Mouse (Mus musculus): Measurements from ENCODE around the gene Rps2. TPM values are rescaled to one million over a fixed set of nuclear protein-coding genes. Genes with fewer than 3 reads are reported as not detected.

The Rps2 gene
- polyA plus RNA-seq, 1 experiment from 2014 or later: 1,576 TPM

DNA sequence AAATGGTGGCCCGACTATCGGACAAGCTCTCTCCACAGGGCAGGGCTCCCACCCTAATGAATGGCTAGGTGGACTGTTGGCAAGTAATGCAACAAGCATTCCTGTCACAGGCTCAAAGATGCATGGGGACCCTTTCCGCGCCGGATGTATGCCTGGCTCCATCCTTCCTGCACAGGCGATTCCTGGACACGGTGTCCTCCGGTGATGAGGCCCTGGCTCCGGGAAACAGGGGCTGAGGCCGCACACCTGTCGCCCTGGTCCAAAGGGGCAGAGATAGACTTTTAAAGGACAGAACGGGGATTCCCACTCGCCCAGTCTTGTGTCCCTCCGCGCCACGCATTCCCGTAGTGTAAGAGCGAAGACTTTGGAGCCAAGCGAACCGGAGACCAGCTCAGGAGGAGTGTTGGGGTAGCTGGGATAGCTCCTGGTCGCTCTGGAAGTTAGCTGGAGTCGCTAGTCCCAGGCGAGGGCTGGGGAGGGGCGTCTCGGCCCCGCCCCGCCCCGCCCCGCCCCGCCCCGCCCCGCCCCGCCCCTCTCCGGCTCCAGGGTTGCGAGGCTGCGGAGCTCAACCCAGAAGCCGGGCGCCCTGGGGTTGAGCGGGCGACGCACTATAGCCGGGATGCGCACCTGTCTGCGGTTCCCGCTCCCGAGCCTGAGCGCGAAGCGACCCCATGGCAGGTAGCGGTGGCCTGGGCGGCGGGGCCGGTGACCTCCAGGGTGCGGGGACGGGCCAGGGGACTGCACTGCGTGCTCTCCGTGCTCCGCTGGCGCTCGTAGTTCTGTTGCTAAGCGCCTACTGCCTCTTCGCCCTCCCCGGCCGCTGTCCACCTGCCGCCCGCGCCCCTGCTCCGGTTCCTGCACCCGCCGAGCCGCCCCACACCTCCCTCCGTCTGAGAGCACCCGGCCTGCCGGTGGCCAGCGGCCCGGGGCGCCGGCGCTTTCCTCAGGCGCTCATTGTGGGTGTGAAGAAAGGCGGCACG is 34.8 kb downstream of the Rps2 start, which contains the start of gene Hs3st6:
TSS of gene Hs3st6 (plus strand) at position 574 of the 980 bp plus-strand sequence.
- peak within 1 kb of the TSS; percentile 43; the same call in 1 of the 2 replicates for H3K9ac ChIP-seq
- ATAC-seq (ENCODE audit: borderline replicate concordance, extremely low read depth, low FRiP score, low TSS enrichment): peak; percentile 87
- WGBS: under 1% methylated on average over 80 of the region's 82 CpGs

DNA sequence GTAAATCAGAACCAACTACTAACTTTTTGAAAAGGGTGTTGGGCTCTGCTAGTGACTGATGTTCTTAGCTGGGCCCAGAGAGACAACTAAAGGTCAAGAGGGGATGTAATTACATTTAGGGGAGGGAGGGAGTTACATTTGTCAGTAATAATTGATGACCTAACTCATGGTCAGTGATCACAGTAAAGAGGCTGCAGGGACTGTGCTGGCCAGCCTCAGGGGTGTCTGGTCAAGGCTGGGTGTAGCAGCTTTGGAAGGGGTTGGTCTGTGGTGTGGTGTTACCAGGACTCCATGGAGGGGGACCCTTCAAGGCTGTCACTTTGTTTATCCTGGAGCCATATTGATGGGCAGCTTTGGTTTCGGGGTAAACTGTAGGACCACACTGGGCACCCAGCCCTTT is 39.5 kb downstream of the Rps2 start:
- Histone ChIP-seq H3K27ac (no peak overlapping the region), H3K4me3 (no peak overlapping the region), H3K9ac (no peak overlapping the region), H3K9me3 (no peaks in the 10 kb centered on the region), H3K27me3 (peaks cover 33% of the 10 kb centered on the region), H3K4me1 (peaks cover 10% of the 10 kb centered on the region; the same call in 1 of the 2 replicates), H3K4me2 (no peak overlapping the region), H3K36me3 (no peaks in the 10 kb centered on the region)
- no peak for ATAC-seq (ENCODE audit: borderline replicate concordance, extremely low read depth, low FRiP score, low TSS enrichment)
- WGBS: 79% methylated on average over 1 of the region's 1 CpGs

More for the DNA sequence above, 34.8 kb downstream of the Rps2 start, which contains the start of gene Hs3st6:
- Histone ChIP-seq H3K36me3 (no peaks in the 10 kb centered on the region), H3K4me2 (peak within 1 kb of the TSS; percentile 97), H3K27me3 (peaks cover 70% of the 10 kb centered on the region), H3K4me1 (peaks cover 13% of the 10 kb centered on the region; the same call in 1 of the 2 replicates), H3K4me3 (peak within 1 kb of the TSS; percentile 54), H3K27ac (no peak within 1 kb of the TSS), H3K9me3 (no peaks in the 10 kb centered on the region)

DNA sequence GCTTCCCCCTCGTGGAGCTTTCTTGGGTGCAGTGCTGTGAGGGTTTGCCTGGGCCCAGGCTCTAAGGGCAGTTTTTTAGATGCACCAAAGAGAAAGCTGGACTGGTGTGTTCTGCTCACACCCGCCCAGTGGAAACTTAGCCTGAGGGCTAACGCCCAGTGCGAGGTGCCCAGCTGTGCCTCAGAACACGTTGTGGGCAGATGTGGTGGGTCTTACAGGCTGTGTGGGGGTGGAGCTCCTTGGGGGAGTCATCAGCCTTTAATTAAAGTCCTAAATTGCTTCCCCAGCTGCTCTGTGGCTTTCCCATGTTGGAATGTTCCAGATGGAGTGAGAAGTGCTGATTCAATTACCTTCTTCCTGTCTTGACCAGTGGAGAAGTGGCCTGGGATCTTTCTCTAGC is 43.2 kb downstream of the Rps2 start:
- Histone ChIP-seq H3K27ac (no peak overlapping the region), H3K9me3 (no peaks in the 10 kb centered on the region), H3K4me1 (peaks cover 7% of the 10 kb centered on the region; the same call in 1 of the 2 replicates), H3K27me3 (no peaks in the 10 kb centered on the region), H3K36me3 (no peaks in the 10 kb centered on the region), H3K9ac (no peak overlapping the region), H3K4me3 (no peak overlapping the region), H3K4me2 (no peak overlapping the region)
- WGBS: 59% methylated on average over 5 of the region's 5 CpGs
- no peak for ATAC-seq (ENCODE audit: borderline replicate concordance, extremely low read depth, low FRiP score, low TSS enrichment)

DNA sequence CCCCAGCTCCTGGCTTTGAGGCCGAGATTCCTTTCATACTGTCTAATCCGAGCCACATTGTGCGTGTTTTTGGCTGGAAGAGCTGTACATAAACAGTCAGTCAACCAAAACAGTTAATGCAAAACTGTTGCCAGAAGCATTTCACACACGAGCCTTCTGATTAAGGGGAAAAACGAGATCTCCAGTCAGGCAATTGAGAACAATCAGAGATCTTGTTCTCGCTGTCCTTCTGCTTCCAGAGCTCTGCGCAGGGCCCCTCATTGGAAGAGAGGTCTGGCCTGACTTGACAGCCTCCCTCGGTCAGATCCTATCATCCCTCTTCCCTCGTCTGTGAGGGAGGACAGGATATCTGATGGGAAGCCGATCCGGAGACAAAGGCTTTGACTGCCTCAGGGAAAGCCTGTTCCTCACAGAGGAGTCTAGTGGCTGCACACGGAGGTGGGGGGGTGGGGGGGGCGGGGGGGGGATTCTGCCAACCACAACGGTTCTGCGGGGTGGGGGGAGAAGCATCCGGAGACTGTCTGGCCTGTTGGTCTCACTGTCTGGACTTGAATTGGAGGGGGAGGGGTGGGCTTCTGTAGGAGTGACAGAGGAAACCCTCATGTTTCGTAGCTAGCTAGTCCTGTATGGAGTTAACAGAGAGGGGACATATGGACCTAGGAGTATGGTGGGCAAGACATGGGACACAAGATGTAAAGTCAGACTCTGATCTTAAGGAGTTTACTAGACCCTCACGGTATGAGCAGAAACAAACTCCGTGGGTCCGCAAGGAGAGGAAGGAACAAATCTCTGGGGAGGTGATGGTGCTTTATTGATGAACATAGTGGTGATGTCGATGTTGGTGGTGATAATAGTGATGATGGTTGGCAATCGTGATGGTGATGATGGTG is 47.3 kb downstream of the Rps2 start:
- no peak overlapping the region for H3K27ac ChIP-seq
- H3K9ac ChIP-seq: no peak overlapping the region
- no peaks in the 10 kb centered on the region for H3K9me3 ChIP-seq
- no peaks in the 10 kb centered on the region for H3K27me3 ChIP-seq
- ATAC-seq (ENCODE audit: borderline replicate concordance, extremely low read depth, low FRiP score, low TSS enrichment): peak; percentile 52; the same call in 1 of the 2 replicates
- 36% methylated on average over 22 of the region's 22 CpGs for WGBS
- H3K36me3 ChIP-seq: no peaks in the 10 kb centered on the region
- peaks cover 12% of the 10 kb centered on the region; the same call in 1 of the 2 replicates for H3K4me1 ChIP-seq
- no peak overlapping the region for H3K4me2 ChIP-seq
- no peak overlapping the region for H3K4me3 ChIP-seq

DNA sequence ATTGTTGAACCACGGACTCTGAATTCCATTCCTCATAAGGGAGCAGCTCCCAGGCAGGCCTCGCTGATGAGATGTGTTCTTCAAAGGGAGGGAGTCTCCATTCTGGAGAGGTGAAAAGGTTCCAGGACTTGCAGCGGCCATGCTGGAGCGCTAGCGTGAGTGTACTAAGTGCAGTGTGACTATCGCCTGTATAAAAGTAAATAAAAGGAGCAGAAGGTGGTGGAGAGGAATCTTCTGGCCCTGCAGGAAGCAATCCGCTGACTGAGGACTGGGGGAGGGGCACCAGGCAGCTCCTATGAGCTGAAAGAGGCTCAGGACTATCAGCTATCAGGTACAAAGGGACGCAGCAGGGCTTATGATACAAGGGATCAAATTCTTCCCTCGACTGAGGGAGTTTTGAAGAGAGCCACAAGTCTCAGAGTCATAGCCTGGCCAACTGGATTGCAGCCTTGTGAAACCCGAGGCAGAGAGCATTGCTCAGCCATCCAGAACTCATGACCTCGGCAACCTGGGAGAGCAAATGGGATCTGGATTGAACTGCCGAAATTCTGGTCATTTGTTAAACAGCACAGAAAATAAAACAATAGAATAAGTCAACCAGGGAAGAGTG is 48.5 kb downstream of the Rps2 start:
- H3K4me1 ChIP-seq: peaks cover 12% of the 10 kb centered on the region; the same call in 1 of the 2 replicates
- no peaks in the 10 kb centered on the region for H3K36me3 ChIP-seq
- WGBS: 18% methylated on average over 12 of the region's 12 CpGs
- no peaks in the 10 kb centered on the region for H3K27me3 ChIP-seq
- H3K27ac ChIP-seq: no peak overlapping the region
- H3K4me2 ChIP-seq: no peak overlapping the region
- no peak overlapping the region for H3K9ac ChIP-seq
- H3K4me3 ChIP-seq: no peak overlapping the region
- H3K9me3 ChIP-seq: no peaks in the 10 kb centered on the region
- ATAC-seq (ENCODE audit: borderline replicate concordance, extremely low read depth, low FRiP score, low TSS enrichment): no peak

DNA sequence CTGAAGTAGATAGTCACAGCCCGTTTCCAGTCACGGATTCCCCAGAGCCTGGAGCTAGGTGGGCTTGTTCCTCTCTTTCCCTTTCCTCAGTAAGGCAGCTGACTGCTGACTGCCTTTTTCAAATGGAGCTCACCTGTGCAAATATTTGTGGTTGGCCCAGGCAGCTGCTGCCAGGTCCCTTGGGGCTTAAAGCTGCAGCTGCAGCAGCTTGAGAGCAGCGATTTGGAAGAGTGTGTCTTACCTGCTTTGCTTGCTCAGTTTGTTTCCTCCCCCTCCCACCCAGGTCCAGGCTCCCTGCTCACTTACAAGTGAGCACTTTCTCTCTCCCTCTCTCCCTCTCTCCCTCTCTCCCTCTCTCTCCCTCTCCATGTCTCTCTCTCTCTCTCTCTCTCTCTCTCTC is 51.2 kb downstream of the Rps2 start:
- 26% methylated on average over 3 of the region's 3 CpGs for WGBS
- Histone ChIP-seq H3K27me3 (no peaks in the 10 kb centered on the region), H3K9ac (no peak overlapping the region), H3K4me3 (no peak overlapping the region), H3K36me3 (no peaks in the 10 kb centered on the region), H3K9me3 (no peaks in the 10 kb centered on the region), H3K4me2 (no peak overlapping the region), H3K4me1 (peaks cover 12% of the 10 kb centered on the region; the same call in 1 of the 2 replicates), H3K27ac (peak overlapping the region; percentile 25)
- ATAC-seq (ENCODE audit: borderline replicate concordance, extremely low read depth, low FRiP score, low TSS enrichment): no peak

Other genes starting within 250 kb of the Rps2 start
- gene E4f1, start 247.8 kb upstream of the Rps2 start, polyA plus RNA-seq (2015; fragmentation: Nextera tagmentation; extraction: Ambion mirVana): 26.0 and 35.4 TPM in 2 replicates
- gene Pgp, start 247.7 kb upstream of the Rps2 start, polyA plus RNA-seq (2015; fragmentation: Nextera tagmentation; extraction: Ambion mirVana): 56.2 and 57.4 TPM in 2 replicates
- gene Bricd5, start 244.2 kb upstream of the Rps2 start, polyA plus RNA-seq (2015; fragmentation: Nextera tagmentation; extraction: Ambion mirVana): not detected in 2 replicates
- 31.6 and 34.5 TPM in 2 replicates for gene Mlst8, start 239.0 kb upstream of the Rps2 start, polyA plus RNA-seq (2015; fragmentation: Nextera tagmentation; extraction: Ambion mirVana)
- gene Caskin1, start 229.5 kb upstream of the Rps2 start, polyA plus RNA-seq (2015; fragmentation: Nextera tagmentation; extraction: Ambion mirVana): 0.97 and 1.0 TPM in 2 replicates
- 96.7 and 106 TPM in 2 replicates for gene Traf7, start 190.2 kb upstream of the Rps2 start, polyA plus RNA-seq (2015; fragmentation: Nextera tagmentation; extraction: Ambion mirVana)
- 2.3 and 3.3 TPM in 2 replicates for gene Rab26, start 183.9 kb upstream of the Rps2 start, polyA plus RNA-seq (2015; fragmentation: Nextera tagmentation; extraction: Ambion mirVana)
- 24.7 and 30.2 TPM in 2 replicates for gene Pkd1, start 168.3 kb upstream of the Rps2 start, polyA plus RNA-seq (2015; fragmentation: Nextera tagmentation; extraction: Ambion mirVana)
- 48.2 and 53.5 TPM in 2 replicates for gene Tsc2, start 85.5 kb upstream of the Rps2 start, polyA plus RNA-seq (2015; fragmentation: Nextera tagmentation; extraction: Ambion mirVana)
- gene Nthl1, start 85.4 kb upstream of the Rps2 start, polyA plus RNA-seq (2015; fragmentation: Nextera tagmentation; extraction: Ambion mirVana): 17.2 and 19.6 TPM in 2 replicates
- 87.3 and 92.4 TPM in 2 replicates for gene Slc9a3r2, start 67.8 kb upstream of the Rps2 start, polyA plus RNA-seq (2015; fragmentation: Nextera tagmentation; extraction: Ambion mirVana)
- gene Npw, start 59.7 kb upstream of the Rps2 start, polyA plus RNA-seq (2015; fragmentation: Nextera tagmentation; extraction: Ambion mirVana): 2.1 and 2.3 TPM in 2 replicates
- gene Zfp598, start 48.4 kb upstream of the Rps2 start, polyA plus RNA-seq (2015; fragmentation: Nextera tagmentation; extraction: Ambion mirVana): 21.2 and 22.2 TPM in 2 replicates
- 1.0 and 2.0 TPM in 2 replicates for gene Syngr3, start 28.2 kb upstream of the Rps2 start, polyA plus RNA-seq (2015; fragmentation: Nextera tagmentation; extraction: Ambion mirVana)
- 47.3 and 47.4 TPM in 2 replicates for gene Gfer, start 22.0 kb upstream of the Rps2 start, polyA plus RNA-seq (2015; fragmentation: Nextera tagmentation; extraction: Ambion mirVana)
- gene Noxo1, start 21.9 kb upstream of the Rps2 start, polyA plus RNA-seq (2015; fragmentation: Nextera tagmentation; extraction: Ambion mirVana): 3.5 and 5.1 TPM in 2 replicates
- 81.2 and 85.2 TPM in 2 replicates for gene Tbl3, start 10.5 kb upstream of the Rps2 start, polyA plus RNA-seq (2015; fragmentation: Nextera tagmentation; extraction: Ambion mirVana)
- 0.18 and 0.21 TPM in 2 replicates for gene Rnf151, start 53 bp upstream of the Rps2 start, polyA plus RNA-seq (2015; fragmentation: Nextera tagmentation; extraction: Ambion mirVana)
- 186 and 193 TPM in 2 replicates for gene Ndufb10, start 6.4 kb downstream of the Rps2 start, polyA plus RNA-seq (2015; fragmentation: Nextera tagmentation; extraction: Ambion mirVana)
- gene Rpl3l, start 9.7 kb downstream of the Rps2 start, polyA plus RNA-seq (2015; fragmentation: Nextera tagmentation; extraction: Ambion mirVana): 0.18 TPM in 1 of 2 replicates, not detected in the other
- 30.7 and 36.7 TPM in 2 replicates for gene Msrb1, start 18.5 kb downstream of the Rps2 start, polyA plus RNA-seq (2015; fragmentation: Nextera tagmentation; extraction: Ambion mirVana)
- 2.5 and 3.4 TPM in 2 replicates for gene Hs3st6, start 34.9 kb downstream of the Rps2 start, polyA plus RNA-seq (2015; fragmentation: Nextera tagmentation; extraction: Ambion mirVana)
- gene Meiob, start 86.2 kb downstream of the Rps2 start, polyA plus RNA-seq (2015; fragmentation: Nextera tagmentation; extraction: Ambion mirVana): not detected in 2 replicates
- 31.7 and 32.1 TPM in 2 replicates for gene Hagh, start 122.0 kb downstream of the Rps2 start, polyA plus RNA-seq (2015; fragmentation: Nextera tagmentation; extraction: Ambion mirVana)
- 18.8 and 19.9 TPM in 2 replicates for gene Fahd1, start 132.2 kb downstream of the Rps2 start, polyA plus RNA-seq (2015; fragmentation: Nextera tagmentation; extraction: Ambion mirVana)
- 1.00 and 1.4 TPM in 2 replicates for gene Igfals, start 147.9 kb downstream of the Rps2 start, polyA plus RNA-seq (2015; fragmentation: Nextera tagmentation; extraction: Ambion mirVana)
- 54.4 and 56.6 TPM in 2 replicates for gene Nubp2, start 168.2 kb downstream of the Rps2 start, polyA plus RNA-seq (2015; fragmentation: Nextera tagmentation; extraction: Ambion mirVana)
- gene Spsb3, start 168.5 kb downstream of the Rps2 start, polyA plus RNA-seq (2015; fragmentation: Nextera tagmentation; extraction: Ambion mirVana): 41.7 and 44.2 TPM in 2 replicates
- gene Eme2, start 177.0 kb downstream of the Rps2 start, polyA plus RNA-seq (2015; fragmentation: Nextera tagmentation; extraction: Ambion mirVana): 28.5 and 30.4 TPM in 2 replicates
- gene Mrps34, start 177.0 kb downstream of the Rps2 start, polyA plus RNA-seq (2015; fragmentation: Nextera tagmentation; extraction: Ambion mirVana): 89.0 and 92.0 TPM in 2 replicates
- 67.1 and 78.5 TPM in 2 replicates for gene Nme3, start 178.4 kb downstream of the Rps2 start, polyA plus RNA-seq (2015; fragmentation: Nextera tagmentation; extraction: Ambion mirVana)
- 24.0 and 27.6 TPM in 2 replicates for gene Mapk8ip3, start 218.9 kb downstream of the Rps2 start, polyA plus RNA-seq (2015; fragmentation: Nextera tagmentation; extraction: Ambion mirVana)
- gene Jpt2, start 242.6 kb downstream of the Rps2 start, polyA plus RNA-seq (2015; fragmentation: Nextera tagmentation; extraction: Ambion mirVana): 186 and 189 TPM in 2 replicates